Mouse (Mus musculus) urinary bladder, postnatal 10 days (tissue): Measurements from ENCODE around the gene Asap2.

Experiments
- DNase-seq: peaks from one replicate; pipeline ENCODE4 v3.0.0; 2022; ENCODE audit warnings: low spot score

Gene Asap2

GRCm38 (mm10) chr12:21133031-21133430 lies 142.8 kb downstream of the Asap2 start:
- DNase-seq, result no peak

- no peak for DNase-seq
Observed at GRCm38 (mm10) chr12:21133972-21134859, 144.0 kb downstream of the Asap2 start.

GRCm38 (mm10) chr12:21135651-21136461 lies 145.6 kb downstream of the Asap2 start:
- no peak for DNase-seq

- no peak for DNase-seq
Observed at GRCm38 (mm10) chr12:21136462-21136751, 146.1 kb downstream of the Asap2 start.

DNA sequence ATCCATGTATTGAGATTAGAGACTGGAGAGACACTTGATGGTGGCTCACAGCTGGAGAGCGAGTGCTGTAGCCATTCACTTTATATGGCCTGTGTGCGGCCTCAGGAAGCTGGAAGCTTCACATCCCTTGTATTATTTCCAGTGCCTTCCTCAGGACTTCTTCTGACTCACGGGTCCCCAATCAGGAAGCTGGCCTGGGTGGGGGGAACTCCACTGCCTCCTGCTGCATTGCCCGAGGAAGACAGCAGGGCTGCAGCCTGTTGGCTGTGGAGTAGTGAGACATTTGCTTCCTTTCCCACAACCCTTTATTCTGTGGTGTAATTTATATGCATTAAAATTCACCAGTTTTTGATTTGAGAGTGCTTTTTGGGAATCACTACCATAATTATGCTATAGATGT lies 149.3 kb downstream of the Asap2 start:
- DNase-seq, result no peak

DNA sequence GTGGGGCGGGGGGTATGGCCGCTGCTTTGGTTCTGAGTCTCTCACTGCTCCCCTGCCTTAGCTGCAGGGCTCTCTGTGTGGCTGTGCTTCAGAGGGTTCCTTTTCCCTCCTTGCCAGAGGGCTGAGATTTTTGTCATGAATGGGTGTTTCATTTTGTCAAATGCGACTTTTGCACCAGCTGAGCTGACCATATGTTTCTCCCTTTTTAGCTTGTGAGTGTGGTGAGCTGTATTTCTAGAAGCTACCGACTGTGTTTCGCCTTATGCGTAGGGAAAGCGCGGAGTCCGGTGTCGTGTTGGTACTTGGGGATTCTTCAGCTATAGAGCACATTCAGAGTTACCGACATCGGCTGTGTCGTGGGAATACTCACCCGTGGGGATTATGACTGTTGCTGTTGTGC lies 149.9 kb downstream of the Asap2 start:
- DNase-seq, result no peak

DNA sequence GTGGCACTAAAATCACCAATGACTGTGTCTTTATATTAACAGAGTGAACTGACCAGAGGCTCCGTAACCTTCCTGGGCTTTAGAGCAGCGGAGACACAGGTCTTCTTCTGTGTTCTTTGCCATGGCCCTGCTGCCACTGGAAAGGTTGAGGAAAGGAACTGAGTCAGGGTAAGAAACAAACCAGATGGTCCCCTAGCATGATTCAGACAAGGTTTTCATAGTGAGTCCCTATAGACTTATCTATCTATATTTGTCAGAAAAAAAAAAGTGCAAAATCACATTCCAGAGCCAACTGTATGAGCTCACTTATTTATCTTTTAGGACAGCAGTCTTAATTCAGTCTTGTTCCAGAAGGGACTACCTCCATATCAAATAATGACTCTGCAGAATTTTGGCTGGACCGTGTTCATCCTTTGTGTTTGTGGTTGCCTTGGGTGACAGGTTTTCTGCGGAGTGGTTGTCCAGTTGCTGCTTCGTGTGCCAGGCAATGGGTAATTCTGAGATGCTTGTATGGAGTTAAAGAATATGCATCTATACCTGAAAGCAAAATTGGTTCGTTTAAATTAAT lies 150.6 kb downstream of the Asap2 start:
- no peak for DNase-seq

- DNase-seq, result no peak
Observed at GRCm38 (mm10) chr12:21141691-21142300, 151.5 kb downstream of the Asap2 start.

DNA sequence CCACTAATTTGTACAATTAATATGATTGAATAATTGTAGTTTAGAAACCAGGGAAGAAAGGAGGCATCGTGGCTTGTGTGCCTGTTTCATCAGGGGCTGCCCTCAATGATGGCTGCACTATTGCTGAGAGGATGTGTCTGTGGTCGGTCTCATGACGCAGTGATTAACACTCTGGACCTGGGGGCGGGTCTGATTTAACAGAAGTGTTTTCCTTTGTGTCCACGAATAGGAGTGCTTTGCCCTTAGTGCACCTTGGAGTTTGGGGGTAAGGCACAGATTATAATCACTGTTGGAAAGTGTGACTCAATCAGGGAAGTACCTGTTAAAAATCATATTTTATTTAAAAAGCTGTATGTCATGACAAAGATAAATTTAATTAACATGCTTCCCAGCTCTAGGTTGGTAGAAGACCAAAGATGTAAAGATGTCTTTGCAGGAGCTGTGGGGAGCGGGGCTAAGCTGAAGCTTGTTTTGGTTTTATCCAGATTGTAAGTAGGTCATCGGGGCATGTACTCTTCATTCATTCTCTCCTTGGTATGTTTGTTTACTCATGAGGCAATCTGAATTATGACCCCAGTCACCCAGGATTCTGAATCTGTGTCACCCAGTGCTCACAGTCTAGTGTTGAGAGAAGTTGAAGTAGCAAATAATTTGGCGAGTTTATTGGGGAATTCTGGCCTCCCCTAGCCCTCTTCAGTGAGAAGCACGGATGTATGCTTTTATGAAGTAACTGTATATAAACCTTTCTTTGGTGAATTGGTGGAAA lies 152.4 kb downstream of the Asap2 start:
- no peak for DNase-seq

- DNase-seq, result no peak
Observed at GRCm38 (mm10) chr12:21144602-21145001, 154.3 kb downstream of the Asap2 start.

DNA sequence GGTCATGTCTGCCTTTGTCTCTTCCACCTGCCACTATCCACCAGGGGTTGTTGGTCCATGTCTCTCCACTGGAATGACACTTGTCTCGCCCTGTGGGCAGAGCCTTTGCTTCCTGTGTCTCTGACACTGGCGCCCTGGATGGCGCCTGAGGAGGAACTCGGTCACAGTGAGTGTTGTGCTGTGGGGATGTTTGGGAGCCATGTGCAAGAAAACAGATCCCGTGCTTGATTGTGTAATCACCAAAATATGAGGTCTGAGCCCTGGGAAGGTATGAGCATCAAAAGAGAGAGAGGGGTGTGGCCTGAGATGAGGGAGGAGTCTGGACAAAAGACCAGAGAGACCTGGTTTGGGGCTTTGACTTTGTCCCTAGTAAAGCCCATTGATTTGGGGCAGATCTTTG lies 154.8 kb downstream of the Asap2 start:
- no peak for DNase-seq

- no peak for DNase-seq
Observed at GRCm38 (mm10) chr12:21146826-21147225, 156.6 kb downstream of the Asap2 start.

DNA sequence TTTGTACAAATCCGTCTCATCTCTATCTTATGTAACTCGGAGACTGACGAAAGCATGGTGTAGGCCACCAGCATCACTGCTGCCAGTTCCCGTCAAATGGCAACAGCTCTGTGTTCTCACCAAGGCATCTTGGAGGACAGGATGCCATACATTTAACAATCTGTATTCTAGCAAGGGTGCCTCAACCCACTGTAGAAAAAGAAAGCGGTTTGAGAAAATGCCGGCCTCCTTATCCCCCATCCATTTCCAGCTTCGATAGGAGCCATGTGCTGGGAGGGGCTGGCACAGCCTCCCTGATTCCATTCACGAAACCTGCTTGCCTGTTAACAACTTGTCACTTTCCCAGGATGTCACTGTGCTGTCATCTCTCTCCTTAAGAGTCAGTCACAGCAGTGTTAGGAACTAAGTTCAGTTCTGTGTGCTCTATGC lies 163.0 kb downstream of the Asap2 start:
- DNase-seq, result no peak

GRCm38 (mm10) chr12:21155062-21155461 lies 164.8 kb downstream of the Asap2 start:
- DNase-seq, result no peak

DNA sequence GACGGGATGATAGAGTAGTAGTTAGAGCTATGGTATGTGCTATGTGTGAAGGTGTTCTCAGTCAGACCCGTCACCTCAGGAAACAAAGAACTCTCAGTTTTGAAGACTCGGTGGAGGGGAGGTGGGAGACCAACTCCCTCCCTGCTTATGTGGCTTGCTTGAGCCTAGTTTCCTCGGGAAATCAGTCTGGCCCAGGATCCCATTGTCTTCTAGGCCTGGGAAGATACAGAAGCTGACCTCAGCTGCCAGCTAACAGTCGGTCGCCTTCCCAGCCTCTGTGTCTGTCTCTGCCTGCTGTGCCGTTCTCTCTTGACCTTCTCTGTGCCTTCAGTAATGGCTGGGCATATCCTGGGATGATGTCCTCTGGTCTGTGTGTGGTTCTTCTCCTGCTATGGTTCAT lies 169.0 kb downstream of the Asap2 start:
- DNase-seq, result no peak

GRCm38 (mm10) chr12:21160327-21160828 lies 170.1 kb downstream of the Asap2 start:
- no peak for DNase-seq

GRCm38 (mm10) chr12:21161841-21162240 lies 171.6 kb downstream of the Asap2 start:
- DNase-seq, result no peak

- DNase-seq, result no peak
Observed at GRCm38 (mm10) chr12:21163706-21164105, 173.4 kb downstream of the Asap2 start.

DNA sequence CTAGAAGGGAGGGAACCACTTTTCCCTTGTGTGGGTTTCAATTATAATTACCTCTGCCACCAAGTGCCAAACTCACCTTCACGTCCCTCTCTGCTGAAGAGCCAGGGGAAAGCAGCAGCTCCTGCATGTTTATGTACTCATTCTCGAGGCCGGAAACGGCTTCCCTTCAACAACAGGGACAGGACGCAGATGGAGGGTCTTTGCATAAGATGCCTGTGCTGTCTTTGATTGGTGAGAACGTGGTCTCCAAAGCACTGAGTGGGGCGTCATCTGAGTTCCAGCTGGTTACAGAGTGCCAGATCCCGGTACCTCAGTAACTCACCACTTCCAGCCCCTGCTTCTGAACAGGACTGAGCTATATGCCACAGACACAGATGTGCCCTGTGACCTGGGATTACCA lies 174.0 kb downstream of the Asap2 start:
- DNase-seq, result no peak

DNA sequence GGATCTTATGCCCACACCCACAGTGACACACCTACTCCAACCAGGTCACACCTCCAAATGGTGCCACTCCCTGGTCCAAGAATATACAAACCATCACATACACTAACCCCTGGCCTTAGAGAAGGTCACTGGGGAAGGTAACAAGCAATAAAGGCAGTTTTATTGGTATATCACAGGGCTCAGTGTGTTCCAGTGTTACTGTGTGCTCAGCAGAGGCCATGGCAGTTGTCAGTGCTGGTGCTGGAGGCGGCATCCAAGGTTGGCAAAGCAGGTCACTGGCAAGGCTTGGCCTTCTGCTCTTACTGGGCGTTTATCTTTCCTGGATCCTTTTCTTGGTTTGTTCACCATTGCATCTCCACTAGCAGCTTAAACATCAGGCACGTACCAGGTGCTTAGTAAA lies 174.9 kb downstream of the Asap2 start:
- no peak for DNase-seq

- DNase-seq, result no peak
Observed at GRCm38 (mm10) chr12:21165891-21166342, 175.7 kb downstream of the Asap2 start.
